27 mouse cellular contexts compared by ENCODE assay signal in genomic region chr3:144091231-144091630, GRCm38 (mm10).
"Had no signal": no experiment of that assay in that cellular context is flagged by ENCODE, and none has a peak within 500 bp of the region (broad histone marks: within the 10 kb centered on the region; RNA-seq: fewer than 3 reads in every experiment).

No protein-coding gene starts in this region.

- H3K9ac ChIP-seq: heart, embryonic 12.5 days; hindbrain, embryonic 12.5 days; hindbrain, embryonic 14.5 days; intestine, embryonic 15.5 days; limb, embryonic 12.5 days; liver, embryonic 13.5 days; liver, embryonic 15.5 days had no signal

- H3K4me2 ChIP-seq: heart, embryonic 12.5 days; hindbrain, embryonic 12.5 days; hindbrain, embryonic 14.5 days; intestine, embryonic 15.5 days; limb, embryonic 12.5 days; liver, embryonic 11.5 days; liver, embryonic 13.5 days; liver, embryonic 15.5 days had no signal

- DNase-seq: gastrocnemius, adult 2 months; gastrocnemius, postnatal 14 days; gastrocnemius, postnatal 36 days; heart, adult 2 months; heart, postnatal 10 days; heart, postnatal 4 days; kidney, adult 18-20 months; kidney, adult 8-10 months; kidney, postnatal 10 days; kidney, postnatal 25 days; kidney, postnatal 4 days; liver; liver, embryonic 13.5 days had no signal

- ATAC-seq: hindbrain, embryonic 16.5 days; inflammation-experienced regulatory T-cells, adult 6 months; intestine, embryonic 15.5 days; intestine, postnatal 0 days had no signal

- H3K9me3 ChIP-seq: heart, embryonic 12.5 days; hindbrain, embryonic 10.5 days; hindbrain, embryonic 12.5 days; intestine, embryonic 15.5 days; limb, embryonic 10.5 days; limb, embryonic 12.5 days; liver, embryonic 13.5 days; liver, embryonic 15.5 days had no signal

- H3K4me1 ChIP-seq: hindbrain, embryonic 10.5 days; hindbrain, embryonic 12.5 days; liver, embryonic 13.5 days; liver, embryonic 15.5 days had no signal

- H3K4me3 ChIP-seq: gastrocnemius, adult 2 months; heart, adult 2 months; heart, embryonic 12.5 days; hindbrain, embryonic 10.5 days; hindbrain, embryonic 12.5 days; intestine, embryonic 15.5 days; layer of hippocampus, adult 2 months; left cerebral cortex, adult 2 months; limb, embryonic 10.5 days; limb, embryonic 12.5 days; liver, embryonic 13.5 days; liver, embryonic 15.5 days had no signal

- H3K36me3 ChIP-seq: heart, embryonic 12.5 days; hindbrain, embryonic 10.5 days; hindbrain, embryonic 12.5 days; intestine, embryonic 15.5 days; limb, embryonic 10.5 days; limb, embryonic 12.5 days; liver, embryonic 13.5 days; liver, embryonic 15.5 days had no signal

- H3K27me3 ChIP-seq: heart, embryonic 12.5 days; hindbrain, embryonic 12.5 days; intestine, embryonic 15.5 days; limb, embryonic 12.5 days; liver, embryonic 13.5 days; liver, embryonic 15.5 days had no signal

- H3K27ac ChIP-seq: gastrocnemius, adult 2 months; heart, adult 2 months; hindbrain, embryonic 10.5 days; hindbrain, embryonic 12.5 days; hindbrain, embryonic 14.5 days; intestine, embryonic 15.5 days; layer of hippocampus, adult 2 months; left cerebral cortex, adult 2 months; limb, embryonic 10.5 days; limb, embryonic 12.5 days; liver, embryonic 13.5 days; liver, embryonic 15.5 days had no signal
